Mouse (Mus musculus) bone marrow macrophage, adult 2 months (primary cell): Measurements from ENCODE around the gene Lama2. TPM values are rescaled to one million over a fixed set of nuclear protein-coding genes. Genes with fewer than 3 reads are reported as not detected.
"Not testable (repeated sequence)": the region's sequence is repeated elsewhere in the genome, so short reads cannot be mapped to it uniquely, and the experiment has no call there.

Experiments used
- H3K27ac ChIP-seq: 2 replicates; pipeline ENCODE4 v1.5.1; 2012; ENCODE audit warnings: low read depth, low read length; ENCODE audit not compliant: insufficient read depth
- H3K4me1 ChIP-seq: 2 replicates; pipeline ENCODE4 v1.6.1; 2012; ENCODE audit warnings: low read length; ENCODE audit not compliant: control insufficient read depth, insufficient read depth
- H3K4me3 ChIP-seq: 2 replicates; pipeline ENCODE4 v1.5.1; 2012; ENCODE audit warnings: mild to moderate bottlenecking, low read length, moderate library complexity; ENCODE audit not compliant: insufficient read depth
- CTCF ChIP-seq: IDR thresholded peaks from 2 replicates; pipeline ENCODE4 v1.5.1; 2012; ENCODE audit warnings: low read depth, mild to moderate bottlenecking, low read length, moderate library complexity
- POLR2A ChIP-seq: IDR thresholded peaks from 2 replicates; pipeline ENCODE4 v1.6.1; 2012; ENCODE audit warnings: mild to moderate bottlenecking, low read depth, low read length, borderline replicate concordance
- polyA plus RNA-seq: library from polyadenylated mRNA; stranded (reverse); fragments of >200 nt; gene quantifications from 2 replicates; pipeline ENCODE4 v1.2.4, GENCODE M21; 2012; ENCODE audit not compliant: missing spikeins, insufficient read depth, insufficient read length

Lama2 gene
- polyA plus RNA-seq, 1 experiment = not detected

GRCm38 (mm10) chr10:26993971-26994761, 625.4 kb downstream of the Lama2 start:
- H3K27ac ChIP-seq = no peak overlapping the region
- TF ChIP-seq CTCF (no peak), POLR2A (no peak)
- no peak overlapping the region for H3K4me3 ChIP-seq
- peaks cover 8% of the 10 kb centered on the region for H3K4me1 ChIP-seq

GRCm38 (mm10) chr10:26985451-26985850, 634.1 kb downstream of the Lama2 start:
- no peaks in the 10 kb centered on the region for H3K4me1 ChIP-seq

GRCm38 (mm10) chr10:26984082-26984481, 635.5 kb downstream of the Lama2 start:
- H3K4me1 ChIP-seq, H3K4me3 ChIP-seq, H3K27ac ChIP-seq: not testable (repeated sequence)

More at GRCm38 (mm10) chr10:26985451-26985850, 634.1 kb downstream of the Lama2 start:
- Histone ChIP-seq H3K4me3 (no peak overlapping the region), H3K27ac (no peak overlapping the region)
- TF ChIP-seq CTCF = no peak
- TF ChIP-seq POLR2A = no peak

GRCm38 (mm10) chr10:26983583-26983982, 636.0 kb downstream of the Lama2 start:
- no peak overlapping the region for H3K4me3 ChIP-seq
- no peaks in the 10 kb centered on the region for H3K4me1 ChIP-seq
- no peak overlapping the region for H3K27ac ChIP-seq
- TF ChIP-seq CTCF (no peak), POLR2A (no peak)

GRCm38 (mm10) chr10:26982621-26983020, 636.9 kb downstream of the Lama2 start:
- TF ChIP-seq POLR2A = no peak
- no peak for TF ChIP-seq CTCF
- H3K27ac ChIP-seq = no peak overlapping the region
- H3K4me3 ChIP-seq = no peak overlapping the region
- no peaks in the 10 kb centered on the region for H3K4me1 ChIP-seq

- Histone ChIP-seq H3K4me1 (no peaks in the 10 kb centered on the region), H3K27ac (no peak overlapping the region), H3K4me3 (no peak overlapping the region)
- TF ChIP-seq CTCF = no peak
- no peak for TF ChIP-seq POLR2A
Measured at GRCm38 (mm10) chr10:26975372-26975771, 644.2 kb downstream of the Lama2 start.

- H3K27ac ChIP-seq = no peak overlapping the region
- no peaks in the 10 kb centered on the region for H3K4me1 ChIP-seq
- TF ChIP-seq CTCF (no peak), POLR2A (no peak)
- no peak overlapping the region for H3K4me3 ChIP-seq
Measured at GRCm38 (mm10) chr10:26974224-26974623, 645.3 kb downstream of the Lama2 start.

GRCm38 (mm10) chr10:26973575-26973974, 646.0 kb downstream of the Lama2 start:
- TF ChIP-seq CTCF (no peak), POLR2A (no peak)
- Histone ChIP-seq H3K4me3 (no peak overlapping the region), H3K4me1 (no peaks in the 10 kb centered on the region), H3K27ac (no peak overlapping the region)

GRCm38 (mm10) chr10:26958513-26958912, 661.0 kb downstream of the Lama2 start:
- Histone ChIP-seq H3K4me3 (no peak overlapping the region), H3K4me1 (peaks cover 13% of the 10 kb centered on the region), H3K27ac (no peak overlapping the region)
- no peak for TF ChIP-seq CTCF
- no peak for TF ChIP-seq POLR2A

- TF ChIP-seq POLR2A = no peak
- no peak for TF ChIP-seq CTCF
- no peak overlapping the region for H3K27ac ChIP-seq
Measured at GRCm38 (mm10) chr10:26950448-26950847, 669.1 kb downstream of the Lama2 start.

GRCm38 (mm10) chr10:26949667-26950066, 669.9 kb downstream of the Lama2 start:
- no peak overlapping the region for H3K27ac ChIP-seq

More at GRCm38 (mm10) chr10:26950448-26950847, 669.1 kb downstream of the Lama2 start:
- Histone ChIP-seq H3K4me1 (no peaks in the 10 kb centered on the region), H3K4me3 (no peak overlapping the region)

More at GRCm38 (mm10) chr10:26949667-26950066, 669.9 kb downstream of the Lama2 start:
- no peak overlapping the region for H3K4me3 ChIP-seq
- TF ChIP-seq CTCF (no peak), POLR2A (no peak)
- no peaks in the 10 kb centered on the region for H3K4me1 ChIP-seq
